Mouse (Mus musculus) lung, postnatal 10 days (tissue): ENCODE results near the gene Ttc3.

Source experiments
- DNase-seq: peaks from one replicate; pipeline ENCODE4 v3.0.0; 2021

Ttc3 gene

DNA sequence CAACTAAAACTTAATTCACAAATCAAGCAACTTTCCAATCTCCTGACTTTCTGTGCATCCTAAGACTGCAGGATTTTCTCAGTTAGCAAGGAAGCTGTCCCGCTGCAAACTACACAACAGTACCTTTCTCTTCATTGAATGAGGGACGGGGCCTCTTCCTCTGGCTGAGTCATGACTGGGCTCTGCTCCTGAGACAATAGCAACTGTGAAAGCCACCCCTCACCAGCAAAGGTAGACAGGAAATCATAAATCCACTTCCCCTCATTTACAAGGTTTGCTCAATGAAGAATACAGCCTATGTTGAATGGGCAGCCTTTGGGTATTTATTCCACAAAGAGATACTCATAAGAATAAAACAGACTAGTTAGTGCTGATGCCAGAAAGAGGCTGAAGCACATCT lies 139.6 kb downstream of the Ttc3 start:
- no peak for DNase-seq

GRCm38 (mm10) chr16:94517606-94518005 lies 147.2 kb downstream of the Ttc3 start:
- DNase-seq = no peak
